Mouse (Mus musculus): Measurements from ENCODE around the gene Acaa1b. TPM values are rescaled to one million over a fixed set of nuclear protein-coding genes. Genes with fewer than 3 reads are reported as not detected.

Acaa1b gene
- polyA plus RNA-seq, 1 experiment = 10.2 TPM

- no peaks in the 10 kb centered on the region for H3K36me3 ChIP-seq (ENCODE audit: control insufficient read depth, insufficient read depth, low read length)
- no peak overlapping the region for H3K4me3 ChIP-seq (ENCODE audit: control insufficient read depth, insufficient read depth, low read length)
- peak; percentile 69 for TF ChIP-seq CTCF (IDR thresholded peaks at IDR 0.05; ENCODE audit: borderline replicate concordance, control insufficient read depth, extremely low read depth, insufficient read depth, low read length, poor library complexity)
- no peak for TF ChIP-seq POLR2A (IDR thresholded peaks at IDR 0.05; ENCODE audit: control insufficient read depth, extremely low read depth, insufficient read depth, low read length, poor library complexity)
- WGBS = 48% methylated on average over 11 of the region's 11 CpGs
- H3K4me1 ChIP-seq (replicated peaks; ENCODE audit: control insufficient read depth, insufficient read depth, low read length) = no peaks in the 10 kb centered on the region
- DNase-seq = peak; percentile 38
- no peaks in the 10 kb centered on the region for H3K27me3 ChIP-seq (ENCODE audit: control insufficient read depth, insufficient read depth, low read length)
- no peak overlapping the region for H3K27ac ChIP-seq (ENCODE audit: control insufficient read depth, insufficient read depth, low read length)
Observed at GRCm38 (mm10) chr9:119192202-119192990, 35.5 kb upstream of the Acaa1b start.

- H3K4me3 ChIP-seq (ENCODE audit: control insufficient read depth, insufficient read depth, low read length) = no peak overlapping the region
- H3K27me3 ChIP-seq (ENCODE audit: control insufficient read depth, insufficient read depth, low read length) = no peaks in the 10 kb centered on the region
- H3K36me3 ChIP-seq (ENCODE audit: control insufficient read depth, insufficient read depth, low read length) = no peaks in the 10 kb centered on the region
- TF ChIP-seq POLR2A (IDR thresholded peaks at IDR 0.05; ENCODE audit: control insufficient read depth, extremely low read depth, insufficient read depth, low read length, poor library complexity) = no peak
- 65% methylated on average over 3 of the region's 3 CpGs for WGBS
- H3K4me1 ChIP-seq (replicated peaks; ENCODE audit: control insufficient read depth, insufficient read depth, low read length) = no peaks in the 10 kb centered on the region
- no peak for DNase-seq
- no peak overlapping the region for H3K27ac ChIP-seq (ENCODE audit: control insufficient read depth, insufficient read depth, low read length)
Observed at GRCm38 (mm10) chr9:119181241-119181728, 24.4 kb upstream of the Acaa1b start.

GRCm38 (mm10) chr9:119179292-119179691 lies 22.4 kb upstream of the Acaa1b start:
- no peak for DNase-seq
- Histone ChIP-seq H3K4me1 (replicated peaks; ENCODE audit: control insufficient read depth, insufficient read depth, low read length) (no peaks in the 10 kb centered on the region), H3K27me3 (ENCODE audit: control insufficient read depth, insufficient read depth, low read length) (no peaks in the 10 kb centered on the region), H3K36me3 (ENCODE audit: control insufficient read depth, insufficient read depth, low read length) (no peaks in the 10 kb centered on the region), H3K27ac (ENCODE audit: control insufficient read depth, insufficient read depth, low read length) (no peak overlapping the region), H3K4me3 (ENCODE audit: control insufficient read depth, insufficient read depth, low read length) (no peak overlapping the region)
- WGBS = 91% methylated on average over 11 of the region's 11 CpGs
- TF ChIP-seq POLR2A (IDR thresholded peaks at IDR 0.05; ENCODE audit: control insufficient read depth, extremely low read depth, insufficient read depth, low read length, poor library complexity) (no peak), CTCF (IDR thresholded peaks at IDR 0.05; ENCODE audit: borderline replicate concordance, control insufficient read depth, extremely low read depth, insufficient read depth, low read length, poor library complexity) (no peak)

GRCm38 (mm10) chr9:119167608-119168007 lies 10.7 kb upstream of the Acaa1b start:
- WGBS = 95% methylated on average over 2 of the region's 2 CpGs
- Histone ChIP-seq H3K4me3 (ENCODE audit: control insufficient read depth, insufficient read depth, low read length) (no peak overlapping the region), H3K27ac (ENCODE audit: control insufficient read depth, insufficient read depth, low read length) (no peak overlapping the region), H3K36me3 (ENCODE audit: control insufficient read depth, insufficient read depth, low read length) (no peaks in the 10 kb centered on the region), H3K27me3 (ENCODE audit: control insufficient read depth, insufficient read depth, low read length) (no peaks in the 10 kb centered on the region), H3K4me1 (replicated peaks; ENCODE audit: control insufficient read depth, insufficient read depth, low read length) (no peaks in the 10 kb centered on the region)
- TF ChIP-seq CTCF (IDR thresholded peaks at IDR 0.05; ENCODE audit: borderline replicate concordance, control insufficient read depth, extremely low read depth, insufficient read depth, low read length, poor library complexity) (no peak), POLR2A (IDR thresholded peaks at IDR 0.05; ENCODE audit: control insufficient read depth, extremely low read depth, insufficient read depth, low read length, poor library complexity) (no peak)
- DNase-seq = no peak

- WGBS = 94% methylated on average over 6 of the region's 6 CpGs
- no peak for DNase-seq
- no peak overlapping the region for H3K27ac ChIP-seq (ENCODE audit: control insufficient read depth, insufficient read depth, low read length)
- no peak overlapping the region for H3K4me3 ChIP-seq (ENCODE audit: control insufficient read depth, insufficient read depth, low read length)
- no peaks in the 10 kb centered on the region for H3K4me1 ChIP-seq (replicated peaks; ENCODE audit: control insufficient read depth, insufficient read depth, low read length)
- TF ChIP-seq CTCF (IDR thresholded peaks at IDR 0.05; ENCODE audit: borderline replicate concordance, control insufficient read depth, extremely low read depth, insufficient read depth, low read length, poor library complexity) (no peak), POLR2A (IDR thresholded peaks at IDR 0.05; ENCODE audit: control insufficient read depth, extremely low read depth, insufficient read depth, low read length, poor library complexity) (no peak)
- no peaks in the 10 kb centered on the region for H3K27me3 ChIP-seq (ENCODE audit: control insufficient read depth, insufficient read depth, low read length)
- no peaks in the 10 kb centered on the region for H3K36me3 ChIP-seq (ENCODE audit: control insufficient read depth, insufficient read depth, low read length)
Observed at GRCm38 (mm10) chr9:119165548-119165947, 8.7 kb upstream of the Acaa1b start.

- DNase-seq = no peak
- Histone ChIP-seq H3K27ac (ENCODE audit: control insufficient read depth, insufficient read depth, low read length) (no peak overlapping the region), H3K27me3 (ENCODE audit: control insufficient read depth, insufficient read depth, low read length) (no peaks in the 10 kb centered on the region), H3K4me1 (replicated peaks; ENCODE audit: control insufficient read depth, insufficient read depth, low read length) (no peaks in the 10 kb centered on the region), H3K36me3 (ENCODE audit: control insufficient read depth, insufficient read depth, low read length) (no peaks in the 10 kb centered on the region), H3K4me3 (ENCODE audit: control insufficient read depth, insufficient read depth, low read length) (no peak overlapping the region)
- TF ChIP-seq POLR2A (IDR thresholded peaks at IDR 0.05; ENCODE audit: control insufficient read depth, extremely low read depth, insufficient read depth, low read length, poor library complexity) = no peak
- no peak for TF ChIP-seq CTCF (IDR thresholded peaks at IDR 0.05; ENCODE audit: borderline replicate concordance, control insufficient read depth, extremely low read depth, insufficient read depth, low read length, poor library complexity)
- 91% methylated on average over 7 of the region's 7 CpGs for WGBS
Observed at GRCm38 (mm10) chr9:119164743-119165142, 7.8 kb upstream of the Acaa1b start.
